Mouse (Mus musculus): ENCODE results near the gene Ubr3.

DNA sequence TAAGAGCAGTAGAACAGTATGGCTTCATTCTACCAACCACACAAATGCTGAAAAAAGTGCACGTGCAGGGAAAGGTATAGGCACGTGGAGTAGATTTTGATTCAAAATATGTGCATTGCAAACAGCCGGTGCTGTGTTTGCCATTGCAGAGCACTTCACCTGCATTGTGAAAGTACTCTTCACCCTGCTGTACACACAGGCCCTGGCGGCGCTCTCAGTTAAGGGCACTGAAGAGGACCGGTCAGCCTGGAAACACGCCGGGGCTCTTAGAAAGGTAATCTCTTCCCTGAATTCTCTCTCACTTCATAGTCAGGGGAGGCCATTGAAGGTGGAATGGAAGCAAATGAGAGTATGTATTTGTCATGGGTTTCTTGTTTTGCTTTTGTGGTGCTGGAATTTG lies 115.9 kb downstream of the Ubr3 start:
- TF ChIP-seq POLR2A (IDR thresholded peaks at IDR 0.05; ENCODE audit: borderline replicate concordance, control insufficient read depth, low read depth, low read length) (no peak), CTCF (IDR thresholded peaks at IDR 0.05; ENCODE audit: control insufficient read depth, insufficient read depth, low read length) (no peak)
